Mouse (Mus musculus): Measurements from ENCODE around the gene Slc16a13.
"Not testable (repeated sequence)": the region's sequence is repeated elsewhere in the genome, so short reads cannot be mapped to it uniquely, and the experiment has no call there.

The Slc16a13 gene

GRCm38 (mm10) chr11:70170291-70170690, 50.6 kb downstream of the Slc16a13 start:
- DNase-seq (ENCODE audit: low spot score), result no peak

- not testable (repeated sequence) for DNase-seq (ENCODE audit: low spot score)
These were observed 51.4 kb downstream of the Slc16a13 start for GRCm38 (mm10) chr11:70169471-70169870.

- no peak for DNase-seq (ENCODE audit: low spot score)
These were observed 52.7 kb downstream of the Slc16a13 start for GRCm38 (mm10) chr11:70168136-70168535.
